Mouse (Mus musculus): Measurements from ENCODE around the gene Mcidas.

Mcidas gene

GRCm38 (mm10) chr13:112996407-112996806, 2.8 kb downstream of the Mcidas start:
- no peak for TF ChIP-seq GATA4 (IDR thresholded peaks at IDR 0.05; ENCODE audit: insufficient replicate concordance, low read length)

- TF ChIP-seq GATA4 (IDR thresholded peaks at IDR 0.05; ENCODE audit: insufficient replicate concordance, low read length): no peak
These were observed 3.7 kb downstream of the Mcidas start for GRCm38 (mm10) chr13:112997369-112997768.

- no peak for TF ChIP-seq GATA4 (IDR thresholded peaks at IDR 0.05; ENCODE audit: insufficient replicate concordance, low read length)
These were observed 5.0 kb downstream of the Mcidas start for GRCm38 (mm10) chr13:112998427-112999201.

- no peak for TF ChIP-seq GATA4 (IDR thresholded peaks at IDR 0.05; ENCODE audit: insufficient replicate concordance, low read length)
These were observed 6.4 kb downstream of the Mcidas start for GRCm38 (mm10) chr13:113000090-113000489.

- TF ChIP-seq GATA4 (IDR thresholded peaks at IDR 0.05; ENCODE audit: insufficient replicate concordance, low read length): no peak
These were observed 7.1 kb downstream of the Mcidas start for GRCm38 (mm10) chr13:113000576-113001318.

- TF ChIP-seq GATA4 (IDR thresholded peaks at IDR 0.05; ENCODE audit: insufficient replicate concordance, low read length): no peak
These were observed 19.0 kb downstream of the Mcidas start for GRCm38 (mm10) chr13:113012683-113013082.

- TF ChIP-seq GATA4 (IDR thresholded peaks at IDR 0.05; ENCODE audit: insufficient replicate concordance, low read length): no peak
These were observed 27.9 kb downstream of the Mcidas start for GRCm38 (mm10) chr13:113021521-113021920.

DNA sequence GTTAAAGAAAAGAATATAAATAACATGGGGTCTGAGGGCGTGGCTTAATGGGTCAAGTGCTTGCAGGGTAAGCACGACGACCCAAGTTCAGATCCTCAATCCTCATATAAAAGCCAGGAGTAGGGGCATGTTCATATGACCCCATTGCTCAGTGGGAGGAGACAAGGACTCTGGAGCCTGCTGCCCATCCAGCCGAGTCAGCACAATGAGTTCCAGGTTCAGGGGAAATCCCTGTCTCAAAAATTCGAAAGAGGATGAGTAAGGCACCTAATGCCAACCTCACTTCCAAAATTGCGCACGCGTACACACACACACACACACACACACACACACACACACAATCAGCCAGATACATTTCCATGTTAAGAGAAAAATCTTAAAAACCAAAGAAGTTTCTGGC, 28.8 kb downstream of the Mcidas start:
- no peak for TF ChIP-seq GATA4 (IDR thresholded peaks at IDR 0.05; ENCODE audit: insufficient replicate concordance, low read length)

DNA sequence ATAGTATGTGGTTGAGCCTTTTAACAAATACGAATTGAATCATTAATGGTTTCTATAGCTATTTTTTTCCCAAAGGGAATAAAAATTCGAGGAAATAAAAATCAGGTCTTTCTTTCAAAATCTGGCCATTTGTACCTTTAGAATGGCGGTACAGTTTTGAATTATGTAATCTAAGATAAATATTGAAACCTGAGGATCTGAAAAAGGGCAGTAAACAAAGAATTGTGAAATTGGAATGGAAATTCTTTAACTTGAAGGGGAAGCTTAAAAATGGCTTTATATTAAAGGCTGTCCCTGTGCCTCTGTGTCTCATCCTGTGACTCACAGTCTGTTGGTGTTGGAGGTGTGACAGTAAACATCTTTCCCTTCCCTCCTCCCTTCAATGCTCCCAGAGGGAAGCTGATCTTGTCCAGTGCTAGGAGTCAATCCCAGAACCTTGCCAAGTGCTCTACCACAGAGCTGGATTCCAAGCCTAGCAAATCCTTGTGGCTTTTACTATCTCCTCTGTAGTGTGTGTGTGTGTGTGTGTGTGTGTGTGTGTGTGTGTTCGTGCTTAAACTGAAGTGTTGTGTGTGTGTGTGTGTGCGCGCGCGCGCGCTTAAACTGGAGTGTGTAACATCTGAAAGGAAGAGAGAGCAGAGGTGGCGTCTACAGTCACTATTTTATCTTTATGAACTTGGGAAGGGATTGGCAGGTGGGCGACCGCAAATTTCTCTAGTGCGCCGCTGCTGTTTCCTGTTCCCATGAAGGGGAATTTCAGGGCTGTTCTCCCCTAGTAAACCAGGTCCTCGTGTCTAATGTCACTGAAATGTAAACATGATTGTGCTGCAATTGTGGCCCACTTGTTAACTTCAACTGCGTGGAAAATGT, 29.9 kb downstream of the Mcidas start:
- TF ChIP-seq GATA4 (IDR thresholded peaks at IDR 0.05; ENCODE audit: insufficient replicate concordance, low read length): no peak

DNA sequence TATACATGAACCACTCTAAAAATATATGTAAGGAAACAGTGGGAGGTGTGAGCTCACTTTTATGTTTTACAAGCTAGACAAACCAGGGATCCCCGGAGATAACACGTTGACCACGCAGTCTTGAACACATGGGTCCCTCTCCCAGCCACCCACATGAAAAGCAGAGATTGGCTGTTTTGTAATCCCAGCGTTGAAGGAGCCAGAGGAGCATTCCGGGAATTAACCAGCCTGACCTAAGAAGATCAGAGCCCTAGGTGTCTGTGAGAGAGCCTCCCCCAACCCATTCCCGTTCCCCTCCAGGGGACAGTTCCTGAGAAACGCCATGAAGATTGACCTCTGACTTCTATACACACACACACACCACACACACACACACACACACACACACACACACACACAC, 37.7 kb downstream of the Mcidas start:
- TF ChIP-seq GATA4 (IDR thresholded peaks at IDR 0.05; ENCODE audit: insufficient replicate concordance, low read length): no peak

GRCm38 (mm10) chr13:113031792-113032571, 38.3 kb downstream of the Mcidas start:
- TF ChIP-seq GATA4 (IDR thresholded peaks at IDR 0.05; ENCODE audit: insufficient replicate concordance, low read length): no peak

- no peak for TF ChIP-seq GATA4 (IDR thresholded peaks at IDR 0.05; ENCODE audit: insufficient replicate concordance, low read length)
These were observed 39.2 kb downstream of the Mcidas start for GRCm38 (mm10) chr13:113032831-113033230.

DNA sequence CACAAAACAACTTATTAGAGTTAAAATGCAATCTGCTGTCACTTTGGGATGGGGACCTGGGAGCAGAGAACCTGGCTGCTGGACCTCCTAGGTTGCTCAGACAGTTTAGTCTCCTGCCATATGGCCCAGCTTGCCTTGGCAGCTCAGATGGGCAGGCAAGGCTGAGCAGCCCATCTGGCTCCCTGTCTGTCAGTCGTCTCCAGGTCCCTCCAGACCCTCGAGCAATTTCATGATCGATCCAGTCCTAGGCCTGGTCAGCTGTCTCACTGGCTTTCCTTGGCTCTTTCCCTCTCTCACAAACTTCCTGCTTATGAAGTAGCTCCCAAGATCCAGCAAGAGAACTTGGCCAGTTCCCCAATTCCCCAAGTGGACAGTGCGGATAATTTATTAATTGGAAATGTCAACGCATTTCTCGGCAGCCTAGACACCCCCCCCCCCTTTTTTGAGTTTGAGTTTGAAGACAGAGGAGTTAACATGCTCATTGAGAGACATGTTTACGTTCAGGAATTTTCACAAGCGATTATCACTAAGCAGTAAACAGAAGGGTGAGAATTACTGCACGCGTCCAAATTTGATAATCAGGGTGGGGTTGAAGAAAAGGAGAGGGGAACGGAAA, 40.7 kb downstream of the Mcidas start:
- TF ChIP-seq GATA4 (IDR thresholded peaks at IDR 0.05; ENCODE audit: insufficient replicate concordance, low read length): no peak

GRCm38 (mm10) chr13:113034950-113035421, 41.3 kb downstream of the Mcidas start, which contains the start of gene Cdc20b:
TSS of gene Cdc20b (plus strand) at chr13:113035111.
- no peak for TF ChIP-seq GATA4 (IDR thresholded peaks at IDR 0.05; ENCODE audit: insufficient replicate concordance, low read length)
